ENCODE assay signal across 16 mouse cellular contexts in genomic region chr11:119186381-119186780, GRCm38 (mm10). TPM values are rescaled to one million over a fixed set of nuclear protein-coding genes. Genes with fewer than 3 reads are reported as not detected.
DNase-seq lines count a peak whose midpoint lies in the region; ATAC-seq lines count a peak whose summit lies in the region.
"Had no signal": no experiment of that assay in that cellular context is flagged by ENCODE, and none has a peak within 500 bp of the region (broad histone marks: within the 10 kb centered on the region; RNA-seq: fewer than 3 reads in every experiment).

No protein-coding gene starts in this region.

- ATAC-seq in midbrain, embryonic 11.5 days (ENCODE audit: low FRiP score), result no peak

- no peaks in the 10 kb centered on the region for H3K9me3 ChIP-seq in midbrain, embryonic 11.5 days (ENCODE audit: control insufficient read depth, low read length)
- H3K9me3 ChIP-seq: embryonic facial prominence, embryonic 10.5 days; hindbrain, embryonic 10.5 days; liver, embryonic 13.5 days; lung, embryonic 15.5 days had no signal

- H3K4me3 ChIP-seq in midbrain, embryonic 11.5 days (ENCODE audit: low read depth, low read length), result no peak overlapping the region
- H3K4me3 ChIP-seq: embryonic facial prominence, embryonic 10.5 days; hindbrain, embryonic 10.5 days; liver, embryonic 13.5 days; lung, embryonic 15.5 days had no signal

- peaks cover 11% of the 10 kb centered on the region for H3K4me1 ChIP-seq in midbrain, embryonic 11.5 days (ENCODE audit: control insufficient read depth, insufficient read depth, low read length)

- no peak overlapping the region for H3K9ac ChIP-seq in midbrain, embryonic 11.5 days (ENCODE audit: low read length)
- H3K9ac ChIP-seq: liver, embryonic 13.5 days; lung, embryonic 15.5 days had no signal

- no peaks in the 10 kb centered on the region for H3K27me3 ChIP-seq in midbrain, embryonic 11.5 days (ENCODE audit: control insufficient read depth, insufficient read depth, low read length)
- H3K27me3 ChIP-seq: liver, embryonic 13.5 days; lung, embryonic 15.5 days had no signal

- peak; percentile 59 for DNase-seq in kidney, postnatal 14 days
- DNase-seq in kidney, adult 18-20 months, result no peak
- peak; percentile 59 for DNase-seq in 3T3-L1 (ENCODE audit: low read depth, low spot score)
- DNase-seq in NIH3T3 (ENCODE audit: low read depth), result peak; percentile 76
- peak; percentile 69 to 74 for DNase-seq in adrenal gland, postnatal 36 days
- no peak for DNase-seq in thymus, postnatal 0 days (ENCODE audit: low spot score)
- no peak for DNase-seq in midbrain, embryonic 11.5 days (ENCODE audit: low spot score, missing footprints)
- DNase-seq: cerebellum, adult 2 months; kidney, adult 8-10 months; liver, embryonic 13.5 days; retina, postnatal 1 day had no signal

- H3K27ac ChIP-seq in midbrain, embryonic 11.5 days (ENCODE audit: low read depth, low read length), result no peak overlapping the region
- H3K27ac ChIP-seq: embryonic facial prominence, embryonic 10.5 days; liver, embryonic 13.5 days; lung, embryonic 15.5 days; stomach, postnatal 0 days had no signal

- H3K36me3 ChIP-seq in midbrain, embryonic 11.5 days (ENCODE audit: control insufficient read depth, insufficient read depth, low read length), result no peaks in the 10 kb centered on the region
- H3K36me3 ChIP-seq: G1E; liver, embryonic 13.5 days; lung, embryonic 15.5 days had no signal

- 88% methylated on average over 3 of the region's 3 CpGs for WGBS in midbrain, embryonic 11.5 days

- no peak overlapping the region for H3K4me2 ChIP-seq in midbrain, embryonic 11.5 days
- H3K4me2 ChIP-seq: liver, embryonic 13.5 days; lung, embryonic 15.5 days had no signal

RNA-seq across cellular contexts. Expression of gene Tbc1d16, which starts 41.9 kb away (rescaled TPM):
- 10 to 100 TPM; 14.3 to 15.9 TPM for total RNA-seq in adrenal gland, postnatal 36 days (2021)
- 5.3 and 5.9 TPM in 2 replicates for polyA plus RNA-seq in thymus, postnatal 0 days (2015; fragmentation: Nextera tagmentation; extraction: Ambion mirVana)
- 13.3 and 15.2 TPM in 2 replicates for polyA plus RNA-seq in midbrain, embryonic 11.5 days (2014; fragmentation: Nextera tagmentation; extraction: Ambion mirVana)
- polyA plus RNA-seq: G1E had no signal

RNA-seq across cellular contexts. Expression of gene Ccdc40, which starts 42.0 kb away (rescaled TPM):
- under 1 TPM; 0.40 to 0.66 TPM for total RNA-seq in adrenal gland, postnatal 36 days (2021)
- polyA plus RNA-seq in thymus, postnatal 0 days (2015; fragmentation: Nextera tagmentation; extraction: Ambion mirVana), result 4.6 and 5.3 TPM in 2 replicates
- polyA plus RNA-seq in midbrain, embryonic 11.5 days (2014; fragmentation: Nextera tagmentation; extraction: Ambion mirVana), result 18.6 and 18.9 TPM in 2 replicates
- polyA plus RNA-seq: G1E had no signal

Comparison
In these comparisons a context has a peak if more than half of its experiments do, and no peak if none do; other contexts are left out.
1. DNase-seq: peak in kidney, postnatal 14 days (single experiment), 3T3-L1 (single experiment), NIH3T3 (single experiment) and adrenal gland, postnatal 36 days (2 of 2); none in kidney, adult 18-20 months (single experiment), thymus, postnatal 0 days (single experiment) and midbrain, embryonic 11.5 days (single experiment).